Mouse (Mus musculus): Measurements from ENCODE around the gene Tcf12. TPM values are rescaled to one million over a fixed set of nuclear protein-coding genes. Genes with fewer than 3 reads are reported as not detected.

Gene Tcf12
- polyA plus RNA-seq, 1 experiment from 2014 or later, result 47.4 TPM

DNA sequence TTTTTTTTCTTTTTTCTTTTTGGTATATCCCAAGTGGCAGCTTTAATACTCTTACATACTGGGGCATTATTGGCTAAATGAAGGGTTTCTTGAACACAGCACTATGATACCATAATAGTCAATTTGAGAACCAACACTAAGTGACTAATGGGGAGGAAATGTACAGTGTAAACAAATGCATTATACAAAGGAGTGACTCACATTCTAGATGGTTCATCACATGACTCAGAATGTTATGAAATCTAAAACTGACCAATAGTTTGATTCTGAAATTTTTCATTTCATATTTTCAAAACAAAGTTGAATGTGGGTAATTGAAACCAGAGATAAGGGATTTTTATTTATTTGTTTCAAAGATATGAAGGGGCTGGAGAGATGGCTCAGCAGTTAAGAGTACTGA is 169.2 kb downstream of the Tcf12 start:
- Histone ChIP-seq H3K4me2 (ENCODE audit: low read length) (no peak overlapping the region), H3K27me3 (ENCODE audit: insufficient read depth, low read length) (no peaks in the 10 kb centered on the region), H3K4me1 (replicated peaks; ENCODE audit: insufficient read depth, low read length) (no peaks in the 10 kb centered on the region), H3K4me3 (replicated peaks; ENCODE audit: low read depth, low read length) (no peak overlapping the region), H3K36me3 (ENCODE audit: insufficient read depth, low read length) (no peaks in the 10 kb centered on the region), H3K9ac (ENCODE audit: low read depth, low read length) (no peak overlapping the region), H3K9me3 (replicated peaks; ENCODE audit: low read length) (no peaks in the 10 kb centered on the region), H3K27ac (no peak overlapping the region)
- ATAC-seq (replicated peaks; ENCODE audit: low FRiP score, low read depth) (no peak), DNase-seq (ENCODE audit: low spot score) (no peak)
- TF ChIP-seq CTCF (IDR thresholded peaks at IDR 0.05; ENCODE audit: low read depth), result no peak

- Histone ChIP-seq H3K36me3 (ENCODE audit: insufficient read depth, low read length) (no peaks in the 10 kb centered on the region), H3K27ac (no peak overlapping the region), H3K4me2 (ENCODE audit: low read length) (no peak overlapping the region), H3K9ac (ENCODE audit: low read depth, low read length) (no peak overlapping the region), H3K9me3 (replicated peaks; ENCODE audit: low read length) (no peaks in the 10 kb centered on the region), H3K4me1 (replicated peaks; ENCODE audit: insufficient read depth, low read length) (no peaks in the 10 kb centered on the region), H3K27me3 (ENCODE audit: insufficient read depth, low read length) (no peaks in the 10 kb centered on the region), H3K4me3 (replicated peaks; ENCODE audit: low read depth, low read length) (no peak overlapping the region)
- no peak for ATAC-seq (replicated peaks; ENCODE audit: low FRiP score, low read depth)
- DNase-seq (ENCODE audit: low spot score), result no peak
- no peak for TF ChIP-seq CTCF (IDR thresholded peaks at IDR 0.05; ENCODE audit: low read depth)
Measured at GRCm38 (mm10) chr9:71940016-71940415, 171.7 kb downstream of the Tcf12 start.

DNA sequence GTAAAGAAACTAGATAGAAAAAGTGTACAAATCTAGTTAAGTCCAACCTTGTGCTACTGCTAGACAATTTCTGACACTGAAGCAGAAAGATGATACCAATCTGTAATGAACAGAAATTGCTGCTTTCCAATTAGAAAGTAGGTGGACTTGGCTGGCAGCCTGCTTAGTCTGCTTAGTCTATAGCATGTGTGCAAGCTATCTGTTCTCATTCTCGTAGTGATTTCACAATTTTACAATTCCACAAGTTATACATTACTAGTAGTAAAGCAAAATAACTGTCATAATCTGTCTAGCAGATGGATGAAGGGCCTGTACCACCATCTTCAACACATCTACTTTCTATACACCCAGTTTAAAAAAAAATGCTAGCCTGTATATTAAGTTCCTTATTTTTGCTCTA is 175.5 kb downstream of the Tcf12 start:
- no peak overlapping the region for H3K4me3 ChIP-seq (replicated peaks; ENCODE audit: low read depth, low read length)

DNA sequence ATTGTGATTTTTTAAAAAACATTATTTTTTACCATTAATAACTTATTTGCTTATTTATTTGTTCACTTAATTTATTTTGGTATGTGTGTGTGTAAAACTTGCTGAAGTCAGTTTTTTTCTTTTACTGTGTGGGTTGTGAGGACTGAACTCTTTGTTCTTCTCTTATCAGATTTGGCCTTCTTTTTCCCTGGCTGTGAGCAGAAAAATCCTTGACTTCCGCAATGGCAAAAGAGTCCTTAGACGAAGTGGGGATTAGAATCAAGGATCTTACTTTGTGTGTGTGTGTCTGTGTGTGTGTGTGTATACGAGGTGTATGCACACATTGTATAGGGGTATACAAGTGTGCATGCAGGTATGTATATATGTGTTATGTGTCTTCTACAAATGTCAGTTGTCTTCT is 176.8 kb downstream of the Tcf12 start:
- no peak for TF ChIP-seq CTCF (IDR thresholded peaks at IDR 0.05; ENCODE audit: low read depth)
- Histone ChIP-seq H3K36me3 (ENCODE audit: insufficient read depth, low read length) (no peaks in the 10 kb centered on the region), H3K27me3 (ENCODE audit: insufficient read depth, low read length) (no peaks in the 10 kb centered on the region), H3K4me3 (replicated peaks; ENCODE audit: low read depth, low read length) (no peak overlapping the region), H3K27ac (no peak overlapping the region), H3K4me1 (replicated peaks; ENCODE audit: insufficient read depth, low read length) (no peaks in the 10 kb centered on the region), H3K4me2 (ENCODE audit: low read length) (no peak overlapping the region), H3K9ac (ENCODE audit: low read depth, low read length) (no peak overlapping the region), H3K9me3 (replicated peaks; ENCODE audit: low read length) (no peaks in the 10 kb centered on the region)
- 77% methylated on average over 3 of the region's 3 CpGs for WGBS
- no peak for DNase-seq (ENCODE audit: low spot score)
- ATAC-seq (replicated peaks; ENCODE audit: low FRiP score, low read depth), result no peak

More for the DNA sequence above, 175.5 kb downstream of the Tcf12 start:
- no peaks in the 10 kb centered on the region for H3K4me1 ChIP-seq (replicated peaks; ENCODE audit: insufficient read depth, low read length)
- ATAC-seq (replicated peaks; ENCODE audit: low FRiP score, low read depth) (no peak), DNase-seq (ENCODE audit: low spot score) (no peak)
- H3K27me3 ChIP-seq (ENCODE audit: insufficient read depth, low read length), result no peaks in the 10 kb centered on the region
- H3K27ac ChIP-seq, result no peak overlapping the region
- no peaks in the 10 kb centered on the region for H3K36me3 ChIP-seq (ENCODE audit: insufficient read depth, low read length)
- WGBS, result 78% methylated on average over 1 of the region's 1 CpGs
- H3K9ac ChIP-seq (ENCODE audit: low read depth, low read length), result no peak overlapping the region
- H3K4me2 ChIP-seq (ENCODE audit: low read length), result no peak overlapping the region
- no peaks in the 10 kb centered on the region for H3K9me3 ChIP-seq (replicated peaks; ENCODE audit: low read length)
- no peak for TF ChIP-seq CTCF (IDR thresholded peaks at IDR 0.05; ENCODE audit: low read depth)

- DNase-seq (ENCODE audit: low spot score) (no peak), ATAC-seq (replicated peaks; ENCODE audit: low FRiP score, low read depth) (no peak)
- Histone ChIP-seq H3K9me3 (replicated peaks; ENCODE audit: low read length) (no peaks in the 10 kb centered on the region), H3K27ac (no peak overlapping the region), H3K9ac (ENCODE audit: low read depth, low read length) (no peak overlapping the region), H3K4me2 (ENCODE audit: low read length) (no peak overlapping the region), H3K4me1 (replicated peaks; ENCODE audit: insufficient read depth, low read length) (no peaks in the 10 kb centered on the region), H3K27me3 (ENCODE audit: insufficient read depth, low read length) (no peaks in the 10 kb centered on the region), H3K4me3 (replicated peaks; ENCODE audit: low read depth, low read length) (no peak overlapping the region), H3K36me3 (ENCODE audit: insufficient read depth, low read length) (no peaks in the 10 kb centered on the region)
- TF ChIP-seq CTCF (IDR thresholded peaks at IDR 0.05; ENCODE audit: low read depth), result no peak
Measured at GRCm38 (mm10) chr9:71931965-71932364, 179.7 kb downstream of the Tcf12 start.

DNA sequence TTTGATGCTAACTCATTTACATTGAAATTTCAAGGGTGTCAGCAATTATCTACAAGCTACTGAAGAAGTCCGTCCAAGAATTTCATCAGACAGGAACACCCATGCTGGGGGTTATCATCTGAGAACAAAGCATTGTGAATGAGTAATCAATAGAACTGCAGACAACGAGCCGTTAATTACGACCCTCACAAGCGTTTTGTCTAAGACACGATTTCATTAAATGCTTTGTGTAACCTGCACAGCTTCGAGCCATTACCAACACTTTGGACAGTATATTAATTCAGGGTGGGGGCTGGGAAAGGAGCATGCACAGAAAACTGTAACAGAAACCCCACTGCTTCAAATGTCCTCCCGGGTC is 180.3 kb downstream of the Tcf12 start:
- 74% methylated on average over 8 of the region's 8 CpGs for WGBS
- H3K27me3 ChIP-seq (ENCODE audit: insufficient read depth, low read length), result no peaks in the 10 kb centered on the region

More for the DNA sequence above, 180.3 kb downstream of the Tcf12 start:
- Histone ChIP-seq H3K4me1 (replicated peaks; ENCODE audit: insufficient read depth, low read length) (no peaks in the 10 kb centered on the region), H3K36me3 (ENCODE audit: insufficient read depth, low read length) (no peaks in the 10 kb centered on the region), H3K9ac (ENCODE audit: low read depth, low read length) (no peak overlapping the region), H3K4me2 (ENCODE audit: low read length) (no peak overlapping the region), H3K9me3 (replicated peaks; ENCODE audit: low read length) (no peaks in the 10 kb centered on the region), H3K27ac (no peak overlapping the region), H3K4me3 (replicated peaks; ENCODE audit: low read depth, low read length) (no peak overlapping the region)
- TF ChIP-seq CTCF (IDR thresholded peaks at IDR 0.05; ENCODE audit: low read depth), result no peak
- no peak for ATAC-seq (replicated peaks; ENCODE audit: low FRiP score, low read depth)
- no peak for DNase-seq (ENCODE audit: low spot score)

Measured in kidney, postnatal 0 days (tissue).